Mouse (Mus musculus) olfactory bulb, adult 2 months (tissue): ENCODE measurements at regions not wholly inside any gene's neighbourhood (a gene's known extent, or its start where the extent isn't known, plus 50 kb on each side); places are given as distances from the start of the nearest gene placed in this dataset.

Experiments
- H3K27ac ChIP-seq: fragments of 200-500 bp; 2 replicates; pipeline ENCODE4 v1.5.1; 2012; ENCODE audit warnings: low read depth, low read length; ENCODE audit not compliant: insufficient read depth
- H3K4me1 ChIP-seq: fragments of 200-500 bp; 2 replicates; pipeline ENCODE4 v1.6.1; 2012; ENCODE audit warnings: low read length; ENCODE audit not compliant: control insufficient read depth, insufficient read depth
- H3K4me3 ChIP-seq: fragments of 200-500 bp; 2 replicates; pipeline ENCODE4 v1.5.1; 2012; ENCODE audit warnings: mild to moderate bottlenecking, low read depth, low read length, moderate library complexity; ENCODE audit not compliant: insufficient read depth
- CTCF ChIP-seq: fragments of 200-500 bp; IDR thresholded peaks from 2 replicates; pipeline ENCODE4 v1.5.1; 2012; ENCODE audit warnings: low read depth, mild to moderate bottlenecking, low read length, moderate library complexity; ENCODE audit not compliant: insufficient read depth
- POLR2A ChIP-seq: fragments of 200-500 bp; IDR thresholded peaks from 2 replicates; pipeline ENCODE4 v1.6.1; 2012; ENCODE audit warnings: mild to moderate bottlenecking, low read depth, low read length, moderate library complexity; ENCODE audit not compliant: insufficient read depth
- WGBS: fragments of 180-500 bp; shearing (Covaris S2); methylation state at CpG from one replicate; pipeline ENCODE4 v1.1.7; 2018; 5-methylcytosine and 5-hydroxymethylcytosine counted together

GRCm38 (mm10) chr13:44362293-44363005 is 366.8 kb upstream of the Jarid2 start:
- 80% methylated on average over 15 of the region's 15 CpGs for WGBS

DNA sequence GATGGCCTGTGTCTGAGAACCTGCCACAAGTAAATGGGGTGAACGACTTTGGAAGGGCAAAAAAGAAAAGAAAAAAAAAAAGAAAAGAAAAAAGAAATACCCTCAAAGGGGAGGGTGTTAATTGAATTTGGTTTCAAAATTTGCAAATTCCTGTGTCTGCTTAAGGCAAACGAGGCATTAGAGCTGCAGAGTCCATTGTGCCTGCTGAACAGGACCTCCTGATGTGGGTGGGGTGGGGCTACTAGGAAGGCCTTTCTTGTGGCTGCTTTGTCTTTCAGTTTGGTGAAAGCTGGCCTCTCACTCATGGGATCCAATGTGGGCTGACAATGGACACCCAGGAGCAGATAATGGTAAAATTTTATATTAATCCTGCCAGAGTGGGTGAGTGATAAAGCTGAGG is 366.3 kb upstream of the Jarid2 start:
- H3K4me1 ChIP-seq = no peaks in the 10 kb centered on the region
- no peak overlapping the region for H3K27ac ChIP-seq
- 70% methylated on average over 2 of the region's 2 CpGs for WGBS
- no peak overlapping the region for H3K4me3 ChIP-seq
- TF ChIP-seq POLR2A (no peak), CTCF (no peak)

More at GRCm38 (mm10) chr13:44362293-44363005, 366.8 kb upstream of the Jarid2 start:
- no peak overlapping the region for H3K27ac ChIP-seq
- H3K4me3 ChIP-seq = no peak overlapping the region
- TF ChIP-seq CTCF (no peak), POLR2A (no peak)
- H3K4me1 ChIP-seq = no peaks in the 10 kb centered on the region

DNA sequence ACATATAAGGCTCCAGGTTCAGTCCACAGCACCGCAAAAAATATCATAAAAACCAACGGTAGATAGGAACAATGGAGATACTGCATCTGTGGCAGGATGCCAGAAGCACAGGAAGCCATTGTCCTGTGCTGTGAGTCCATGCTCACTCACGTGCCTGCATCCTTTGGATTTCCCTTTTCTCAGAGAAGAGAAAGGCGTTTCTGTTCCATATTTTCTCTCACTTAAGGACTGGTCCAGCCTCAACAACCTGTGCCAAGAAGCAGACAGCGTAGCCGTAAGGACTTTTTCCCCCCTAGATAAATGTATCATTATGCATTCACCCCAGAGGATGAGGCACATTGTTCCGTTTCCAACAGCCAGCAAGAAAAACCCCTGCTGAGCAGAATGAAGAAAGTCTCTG is 360.0 kb upstream of the Jarid2 start:
- Histone ChIP-seq H3K4me1 (no peaks in the 10 kb centered on the region), H3K27ac (no peak overlapping the region), H3K4me3 (no peak overlapping the region)
- TF ChIP-seq POLR2A = no peak
- TF ChIP-seq CTCF = no peak
- WGBS = 56% methylated on average over 7 of the region's 7 CpGs

DNA sequence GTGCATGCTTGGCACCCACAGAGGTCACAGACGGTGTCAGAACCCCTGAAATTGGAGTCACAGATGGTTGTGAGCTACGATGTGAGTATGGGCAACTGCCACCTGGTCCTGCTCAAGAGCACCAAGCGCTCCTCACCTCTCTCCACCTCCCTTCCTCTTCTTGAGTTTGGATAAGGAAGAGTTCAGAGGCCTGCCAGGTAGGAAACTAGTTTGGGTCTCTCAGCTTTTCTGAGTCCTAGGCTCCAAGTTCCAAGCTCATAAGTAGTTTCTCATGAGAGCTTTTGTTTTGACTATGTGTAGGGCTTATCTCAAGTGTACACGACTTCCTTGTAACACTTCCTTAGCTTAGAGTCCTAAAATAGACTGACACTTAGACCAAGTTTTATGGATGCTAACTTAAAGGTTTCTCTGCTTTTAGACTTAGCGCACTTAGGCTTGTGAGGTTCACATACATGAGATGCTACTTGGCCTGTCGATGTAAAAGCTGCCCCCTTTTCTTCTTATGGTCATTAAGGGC is 356.9 kb upstream of the Jarid2 start:
- 86% methylated on average over 6 of the region's 6 CpGs for WGBS

DNA sequence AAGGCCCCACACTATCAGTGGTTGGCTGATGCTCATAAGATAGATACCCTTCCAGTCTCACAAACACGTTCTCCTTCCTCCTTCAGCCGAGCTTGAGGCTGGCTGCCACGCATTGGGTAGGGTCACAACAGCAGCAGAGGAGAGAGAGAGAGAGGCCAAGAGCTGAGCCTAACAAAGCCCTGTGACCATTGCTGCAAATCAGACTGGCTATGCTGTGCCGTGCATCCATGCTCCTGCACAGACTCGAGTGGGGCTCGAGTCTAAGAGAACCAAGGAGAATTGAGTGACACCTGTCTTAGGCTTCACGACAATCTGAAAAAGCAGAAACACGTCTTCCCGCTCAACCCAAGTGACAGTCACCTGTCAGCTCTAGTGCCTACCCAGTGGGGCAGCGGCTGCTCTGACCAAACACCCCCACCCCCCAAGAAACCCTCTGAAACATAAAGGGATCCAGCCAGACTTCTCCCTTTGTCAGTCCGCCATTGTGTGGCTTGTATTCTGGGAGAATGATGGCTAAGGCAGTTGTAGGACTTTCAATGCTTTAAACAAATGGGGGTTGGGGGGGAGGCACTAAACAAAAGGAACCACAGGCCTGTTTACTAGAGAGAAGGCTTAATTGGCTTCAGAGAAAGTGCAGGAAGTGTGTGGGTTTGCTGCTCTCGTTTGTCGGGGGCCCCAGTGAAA is 353.7 kb upstream of the Jarid2 start:
- no peak overlapping the region for H3K4me3 ChIP-seq
- no peak for TF ChIP-seq POLR2A
- no peak for TF ChIP-seq CTCF
- H3K27ac ChIP-seq = no peak overlapping the region
- WGBS = 63% methylated on average over 13 of the region's 13 CpGs
- no peaks in the 10 kb centered on the region for H3K4me1 ChIP-seq

More for the DNA sequence above, 356.9 kb upstream of the Jarid2 start:
- TF ChIP-seq POLR2A = no peak
- TF ChIP-seq CTCF = no peak
- no peak overlapping the region for H3K27ac ChIP-seq
- no peak overlapping the region for H3K4me3 ChIP-seq
- no peaks in the 10 kb centered on the region for H3K4me1 ChIP-seq

GRCm38 (mm10) chr13:44376160-44376488 is 353.1 kb upstream of the Jarid2 start:
- 42% methylated on average over 3 of the region's 3 CpGs for WGBS
- TF ChIP-seq CTCF = no peak
- no peak for TF ChIP-seq POLR2A

DNA sequence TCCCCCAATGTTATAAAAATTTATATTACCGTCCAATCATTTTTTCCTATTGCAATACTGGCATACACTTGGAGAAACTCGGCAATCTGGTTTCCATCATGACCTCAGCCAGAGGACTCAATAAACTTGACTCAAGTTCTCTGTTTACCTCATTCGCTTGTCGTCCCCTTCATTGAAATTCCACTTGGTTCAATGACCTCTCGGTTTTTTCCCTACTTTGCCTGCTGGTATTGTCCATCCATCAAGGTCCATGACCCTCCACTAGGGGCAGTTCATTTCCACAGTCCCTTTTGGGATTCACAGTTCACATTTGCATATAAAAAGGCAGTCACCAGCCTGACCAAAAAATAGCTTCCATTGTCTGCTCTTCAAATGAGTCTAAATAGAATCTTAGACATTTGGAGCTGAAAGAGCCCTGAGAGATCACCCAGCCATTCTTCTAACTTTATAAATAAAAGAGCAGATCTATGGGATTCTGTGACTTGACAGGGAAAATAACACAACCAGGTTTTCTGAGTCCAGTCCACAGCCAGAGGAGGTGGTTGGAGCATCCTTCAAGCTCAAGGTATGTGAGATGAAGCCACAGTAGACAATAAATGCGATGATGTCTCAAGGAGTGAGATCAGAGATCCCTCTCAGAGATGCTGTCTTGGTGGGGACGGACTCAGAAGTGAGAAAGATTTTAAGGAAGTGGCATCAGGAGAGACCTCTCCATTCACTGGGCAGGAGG is 347.4 kb upstream of the Jarid2 start:
- Histone ChIP-seq H3K4me3 (no peak overlapping the region), H3K4me1 (peaks cover 3% of the 10 kb centered on the region; the same call in 1 of the 2 replicates), H3K27ac (no peak overlapping the region)
- WGBS = 79% methylated on average over 7 of the region's 7 CpGs
- TF ChIP-seq POLR2A = no peak

More at GRCm38 (mm10) chr13:44376160-44376488, 353.1 kb upstream of the Jarid2 start:
- Histone ChIP-seq H3K4me3 (no peak overlapping the region), H3K4me1 (no peaks in the 10 kb centered on the region), H3K27ac (no peak overlapping the region)

DNA sequence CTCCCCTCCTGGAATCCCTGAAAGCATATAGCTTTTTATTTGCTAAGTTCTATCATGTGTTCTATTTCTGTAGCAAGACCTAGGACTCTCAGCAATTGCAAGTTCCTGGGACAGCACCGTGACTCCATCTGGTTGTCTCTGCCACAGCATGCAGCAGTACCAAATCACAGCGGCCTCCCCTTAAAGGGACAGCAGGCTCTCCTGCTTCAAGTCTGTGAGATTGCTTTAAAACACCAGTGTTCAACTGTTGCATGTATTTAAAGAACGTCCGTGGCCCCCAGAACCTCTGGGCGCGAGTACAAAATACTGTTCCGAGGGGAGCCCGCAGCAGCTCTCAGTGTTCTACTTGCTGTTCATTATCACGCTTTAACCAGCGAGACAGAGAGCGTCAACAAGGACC is 346.0 kb upstream of the Jarid2 start:
- peaks cover 3% of the 10 kb centered on the region; the same call in 1 of the 2 replicates for H3K4me1 ChIP-seq
- 69% methylated on average over 11 of the region's 11 CpGs for WGBS
- no peak overlapping the region for H3K27ac ChIP-seq
- TF ChIP-seq CTCF = no peak
- no peak for TF ChIP-seq POLR2A
- H3K4me3 ChIP-seq = no peak overlapping the region

DNA sequence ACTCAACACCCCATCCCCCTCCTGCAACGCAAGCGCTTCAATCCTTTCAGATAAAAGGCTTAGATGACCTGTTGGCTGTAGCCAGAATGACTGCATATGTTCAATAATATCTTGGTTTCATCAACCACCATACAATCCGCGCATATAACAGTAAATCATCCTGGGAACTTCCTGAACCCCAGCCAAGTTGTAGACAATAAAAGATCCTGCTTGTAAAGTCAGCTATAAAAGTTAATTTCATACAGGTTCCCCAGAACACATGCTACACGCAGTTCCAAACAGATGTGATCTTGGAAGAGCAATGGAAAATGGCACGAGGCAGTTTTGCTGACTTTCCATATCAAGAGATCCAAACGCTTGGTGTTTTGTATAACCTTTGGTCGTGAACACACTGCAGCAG is 342.5 kb upstream of the Jarid2 start:
- peaks cover 3% of the 10 kb centered on the region; the same call in 1 of the 2 replicates for H3K4me1 ChIP-seq
- H3K27ac ChIP-seq = no peak overlapping the region
- WGBS = 94% methylated on average over 8 of the region's 8 CpGs
- H3K4me3 ChIP-seq = no peak overlapping the region
- TF ChIP-seq POLR2A (no peak), CTCF (no peak)
